Mouse (Mus musculus) lung, adult 2 months (tissue): ENCODE data around the gene Ntm.

Experiments used
- CTCF ChIP-seq: fragments of 200-500 bp; IDR thresholded peaks from 2 replicates; pipeline ENCODE4 v1.5.1; 2011; ENCODE audit warnings: mild to moderate bottlenecking, low read length, control low read depth; ENCODE audit not compliant: insufficient read depth
- POLR2A ChIP-seq: fragments of 200-500 bp; IDR thresholded peaks from 2 replicates; pipeline ENCODE4 v1.6.1; 2011; ENCODE audit warnings: low read depth, mild to moderate bottlenecking, control low read depth, low read length, borderline replicate concordance; ENCODE audit errors: extremely low read depth

DNA sequence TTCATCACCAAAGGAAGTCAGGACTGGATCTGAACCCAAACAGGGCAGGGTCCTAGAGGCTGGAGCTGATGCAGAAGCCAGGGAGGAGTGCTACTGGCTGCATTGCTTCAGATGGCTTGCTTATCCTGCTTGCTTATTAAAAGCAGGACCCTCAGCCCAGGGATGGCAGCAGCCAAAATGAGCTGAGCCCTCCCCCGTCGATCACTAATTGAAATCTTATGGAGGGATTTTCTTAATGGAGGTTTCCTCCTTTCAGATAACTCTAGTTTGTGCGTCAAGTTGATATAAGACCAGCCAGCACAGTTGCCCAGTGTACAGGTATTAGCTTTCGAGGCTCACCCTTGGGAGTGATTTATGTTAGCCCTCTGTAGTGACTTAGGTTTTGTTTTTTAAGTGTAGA, 826.9 kb downstream of the Ntm start:
- TF ChIP-seq POLR2A (no peak), CTCF (no peak)
